Mouse (Mus musculus) stomach, postnatal 0 days (tissue): ENCODE results near the gene Armc7.

ENCODE experiments used
- CTCF ChIP-seq: IDR thresholded peaks from 2 replicates; pipeline ENCODE4 v1.5.1; 2016; ENCODE audit warnings: antibody characterized with exemption, low read depth, mild to moderate bottlenecking, moderate library complexity
- EP300 ChIP-seq: optimal IDR thresholded peaks from 2 replicates; pipeline ENCODE3; 2016; ENCODE audit warnings: antibody characterized with exemption

GRCm38 (mm10) chr11:115515021-115515420 is 39.6 kb downstream of the Armc7 start:
- TF ChIP-seq CTCF (no peak), EP300 (no peak)
